Mouse (Mus musculus) testis, adult 2 months (tissue): Measurements from ENCODE around the gene Carmil1. TPM values are rescaled to one million over a fixed set of nuclear protein-coding genes. Genes with fewer than 3 reads are reported as not detected.

Experiments
- H3K27ac ChIP-seq: fragments of 200-500 bp; 2 replicates; pipeline ENCODE4 v1.5.1; 2012; ENCODE audit warnings: low read depth, low read length; ENCODE audit not compliant: control insufficient read depth, insufficient read depth
- H3K27me3 ChIP-seq: fragments of 200-500 bp; 2 replicates; pipeline ENCODE4 v1.6.1; 2012; ENCODE audit warnings: mild to moderate bottlenecking, low read length, moderate library complexity; ENCODE audit not compliant: control insufficient read depth, insufficient read depth
- H3K36me3 ChIP-seq: fragments of 200-500 bp; 2 replicates; pipeline ENCODE4 v1.6.1; 2012; ENCODE audit warnings: mild to moderate bottlenecking, low read length; ENCODE audit not compliant: control insufficient read depth, insufficient read depth
- H3K4me1 ChIP-seq: fragments of 200-500 bp; 2 replicates; pipeline ENCODE4 v1.6.1; 2012; ENCODE audit warnings: low read length; ENCODE audit not compliant: control insufficient read depth, insufficient read depth
- H3K4me3 ChIP-seq: fragments of 200-500 bp; 2 replicates; pipeline ENCODE4 v1.5.1; 2012; ENCODE audit warnings: low read depth, mild to moderate bottlenecking, low read length, moderate library complexity, mixed read lengths; ENCODE audit not compliant: control insufficient read depth
- CTCF ChIP-seq: fragments of 200-500 bp; IDR thresholded peaks from 2 replicates; pipeline ENCODE4 v1.5.1; 2012; ENCODE audit warnings: low read depth, mild to moderate bottlenecking, inconsistent platforms, low read length, moderate library complexity; ENCODE audit not compliant: control insufficient read depth, insufficient read depth, insufficient replicate concordance
- POLR2A ChIP-seq: fragments of 200-500 bp; IDR thresholded peaks from 2 replicates; pipeline ENCODE4 v1.6.1; 2012; ENCODE audit warnings: low read depth, mild to moderate bottlenecking, inconsistent platforms, low read length, moderate library complexity; ENCODE audit not compliant: control insufficient read depth
- polyA plus RNA-seq: library from polyadenylated mRNA; depleted of rRNA; stranded (reverse); fragments of >200 nt; gene quantifications from 2 replicates; pipeline ENCODE4 v1.2.3, GENCODE M21; 2012

Gene Carmil1
- polyA plus RNA-seq, 1 experiment: 32.8 TPM

GRCm38 (mm10) chr13:24182878-24183277, 97.7 kb downstream of the Carmil1 start:
- Histone ChIP-seq H3K36me3 (no peaks in the 10 kb centered on the region), H3K4me1 (no peaks in the 10 kb centered on the region), H3K27me3 (no peaks in the 10 kb centered on the region), H3K27ac (no peak overlapping the region), H3K4me3 (no peak overlapping the region)
- TF ChIP-seq POLR2A (no peak), CTCF (no peak)

GRCm38 (mm10) chr13:24179538-24179937, 101.1 kb downstream of the Carmil1 start:
- H3K27me3 ChIP-seq: no peaks in the 10 kb centered on the region
- no peak overlapping the region for H3K27ac ChIP-seq
- H3K4me1 ChIP-seq: no peaks in the 10 kb centered on the region
- TF ChIP-seq CTCF (no peak), POLR2A (no peak)
- no peaks in the 10 kb centered on the region for H3K36me3 ChIP-seq
- H3K4me3 ChIP-seq: no peak overlapping the region

GRCm38 (mm10) chr13:24177600-24177999, 103.0 kb downstream of the Carmil1 start:
- H3K27ac ChIP-seq: no peak overlapping the region
- no peak overlapping the region for H3K4me3 ChIP-seq
- TF ChIP-seq POLR2A (no peak), CTCF (no peak)
- no peaks in the 10 kb centered on the region for H3K4me1 ChIP-seq
- H3K27me3 ChIP-seq: no peaks in the 10 kb centered on the region
- H3K36me3 ChIP-seq: no peaks in the 10 kb centered on the region

- TF ChIP-seq CTCF (no peak), POLR2A (no peak)
- Histone ChIP-seq H3K4me3 (no peak overlapping the region), H3K27ac (no peak overlapping the region), H3K36me3 (no peaks in the 10 kb centered on the region), H3K4me1 (no peaks in the 10 kb centered on the region), H3K27me3 (no peaks in the 10 kb centered on the region)
Observed at GRCm38 (mm10) chr13:24176835-24177234, 103.8 kb downstream of the Carmil1 start.

- no peaks in the 10 kb centered on the region for H3K27me3 ChIP-seq
- no peak overlapping the region for H3K4me3 ChIP-seq
- H3K27ac ChIP-seq: no peak overlapping the region
- H3K4me1 ChIP-seq: no peaks in the 10 kb centered on the region
- TF ChIP-seq CTCF: no peak
- no peak for TF ChIP-seq POLR2A
- no peaks in the 10 kb centered on the region for H3K36me3 ChIP-seq
Observed at GRCm38 (mm10) chr13:24169658-24170057, 110.9 kb downstream of the Carmil1 start.

GRCm38 (mm10) chr13:24163368-24163767, 117.2 kb downstream of the Carmil1 start:
- Histone ChIP-seq H3K27me3 (no peaks in the 10 kb centered on the region), H3K4me3 (no peak overlapping the region), H3K27ac (no peak overlapping the region), H3K36me3 (no peaks in the 10 kb centered on the region), H3K4me1 (no peaks in the 10 kb centered on the region)
- TF ChIP-seq CTCF (no peak), POLR2A (no peak)

GRCm38 (mm10) chr13:24161105-24161504, 119.5 kb downstream of the Carmil1 start:
- TF ChIP-seq POLR2A: no peak
- no peak for TF ChIP-seq CTCF
- no peak overlapping the region for H3K27ac ChIP-seq
- H3K36me3 ChIP-seq: no peaks in the 10 kb centered on the region
- H3K4me1 ChIP-seq: no peaks in the 10 kb centered on the region
- no peaks in the 10 kb centered on the region for H3K27me3 ChIP-seq
- H3K4me3 ChIP-seq: no peak overlapping the region

- Histone ChIP-seq H3K4me3 (no peak overlapping the region), H3K27me3 (no peaks in the 10 kb centered on the region), H3K27ac (no peak overlapping the region), H3K4me1 (no peaks in the 10 kb centered on the region), H3K36me3 (no peaks in the 10 kb centered on the region)
- no peak for TF ChIP-seq CTCF
- TF ChIP-seq POLR2A: no peak
Observed at GRCm38 (mm10) chr13:24159972-24160371, 120.6 kb downstream of the Carmil1 start.
